Mouse (Mus musculus): ENCODE measurements at regions not wholly inside any gene's neighbourhood (a gene's known extent, or its start where the extent isn't known, plus 50 kb on each side); places are given as distances from the start of the nearest gene placed in this dataset.

DNA sequence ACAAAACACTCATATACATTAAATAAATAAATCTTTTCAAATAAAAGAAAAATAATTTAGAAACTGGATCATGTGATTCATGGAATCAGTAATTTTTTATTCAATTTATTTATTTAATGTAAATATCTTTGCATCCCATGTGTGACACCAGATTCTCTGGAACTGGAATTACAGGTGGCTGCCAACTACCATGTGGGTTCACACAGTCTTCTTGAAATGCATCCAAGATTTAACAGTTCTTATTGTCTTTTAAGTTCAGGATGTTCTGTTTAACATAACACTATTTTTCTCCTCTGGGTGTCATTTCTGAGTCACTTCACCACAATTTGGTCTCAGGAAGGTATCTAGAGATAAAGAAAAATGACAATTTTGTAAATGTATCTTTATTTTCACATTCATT, 1502.0 kb downstream of the Brinp3 start:
- no peak for DNase-seq (ENCODE audit: low spot score in 2 of 2)

DNA sequence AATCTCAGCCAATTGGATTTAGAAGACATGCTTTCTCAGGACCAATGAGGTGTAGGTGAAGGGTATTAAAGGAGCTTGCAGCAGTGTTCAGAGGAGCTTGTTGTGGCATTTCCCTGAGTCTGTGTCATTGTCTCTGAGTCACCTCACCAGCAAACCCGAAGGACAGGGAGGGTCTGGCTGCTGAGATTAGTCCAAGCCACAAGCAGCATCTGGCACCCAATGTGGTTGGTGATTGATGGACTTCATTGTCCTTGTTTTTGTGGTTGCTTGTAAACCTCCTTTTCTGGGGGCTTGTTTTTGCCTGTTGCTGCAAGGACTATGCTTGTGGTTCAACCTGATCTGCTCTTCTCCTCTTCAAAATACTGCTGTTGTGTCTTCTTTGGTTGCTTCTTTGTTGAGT, 1539.3 kb downstream of the Brinp3 start:
- no peak for DNase-seq (ENCODE audit: low spot score in 2 of 2)

DNA sequence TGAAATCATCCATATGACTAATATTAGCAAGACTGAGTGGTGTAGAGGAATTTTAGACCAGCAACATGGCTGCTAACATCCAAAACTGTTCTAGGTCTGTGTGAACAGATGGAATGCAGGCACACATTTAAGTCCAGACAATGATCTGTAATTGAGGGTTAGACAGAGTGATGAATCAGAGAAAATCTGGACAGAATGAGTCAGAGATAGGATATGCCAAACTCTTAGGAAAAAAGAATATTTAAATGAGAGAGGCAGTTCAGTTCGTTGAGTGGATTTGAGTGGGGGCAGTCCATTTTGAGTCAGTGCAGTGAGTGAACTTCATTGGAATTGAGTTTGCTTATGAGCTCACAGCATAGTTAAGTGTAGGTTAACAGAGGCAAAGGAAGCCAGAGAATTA, 1557.3 kb downstream of the Brinp3 start:
- peak in 1 of 2 experiments; percentile 7 for DNase-seq (ENCODE audit: low spot score in 2 of 2)

All from frontal cortex, postnatal 36 days (tissue).